Mouse (Mus musculus): ENCODE results near the gene BC051142.
"Not testable (repeated sequence)": the region's sequence is repeated elsewhere in the genome, so short reads cannot be mapped to it uniquely, and the experiment has no call there.

BC051142 gene

DNA sequence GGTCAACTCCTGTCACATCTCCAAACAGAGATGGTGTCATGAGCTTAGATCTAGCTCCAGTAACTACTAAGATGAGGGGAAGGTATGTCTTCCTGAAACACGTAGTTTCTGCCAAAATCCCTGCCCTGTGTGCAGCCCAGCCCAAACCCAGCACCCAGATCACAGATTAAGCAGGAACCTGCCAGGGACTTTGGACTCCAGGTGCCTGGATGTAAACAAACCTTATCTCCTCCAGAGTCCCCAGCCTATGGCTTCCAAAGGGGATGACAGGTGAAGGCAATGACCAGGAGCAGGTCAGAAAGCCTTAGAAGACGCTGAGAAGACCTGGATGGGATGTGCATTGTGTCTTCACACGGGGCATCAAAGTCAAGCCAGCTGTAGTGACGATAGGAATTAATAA lies 99.1 kb downstream of the BC051142 start:
- not testable (repeated sequence) for DNase-seq (ENCODE audit: low read depth in 2 of 2, low spot score in 2 of 2)

DNA sequence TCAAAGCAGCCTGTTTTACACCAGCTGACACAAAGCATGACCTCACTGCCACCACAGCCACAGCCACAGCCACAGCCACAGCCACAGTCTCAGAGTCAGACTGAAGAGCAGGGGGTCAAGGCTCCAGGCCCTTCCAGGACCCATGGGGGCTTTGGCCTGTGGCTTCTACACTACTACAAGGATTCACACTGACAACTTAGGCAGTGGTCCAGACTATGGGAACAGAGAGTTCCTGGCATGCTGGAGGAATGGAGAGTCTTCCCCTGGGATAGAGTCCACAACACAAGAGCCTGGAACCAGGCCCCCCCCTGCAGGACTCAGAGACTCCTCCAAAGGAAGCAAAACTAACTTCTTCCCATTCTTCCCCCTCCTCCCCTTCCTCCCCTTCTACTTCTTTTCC lies 109.0 kb downstream of the BC051142 start:
- no peak for DNase-seq (ENCODE audit: low read depth in 2 of 2, low spot score in 2 of 2)
